Mouse (Mus musculus): ENCODE measurements around the gene Rgs3. TPM values are rescaled to one million over a fixed set of nuclear protein-coding genes. Genes with fewer than 3 reads are reported as not detected.

Rgs3 gene
- polyA plus RNA-seq, 1 experiment from 2014 or later: 56.9 TPM

DNA sequence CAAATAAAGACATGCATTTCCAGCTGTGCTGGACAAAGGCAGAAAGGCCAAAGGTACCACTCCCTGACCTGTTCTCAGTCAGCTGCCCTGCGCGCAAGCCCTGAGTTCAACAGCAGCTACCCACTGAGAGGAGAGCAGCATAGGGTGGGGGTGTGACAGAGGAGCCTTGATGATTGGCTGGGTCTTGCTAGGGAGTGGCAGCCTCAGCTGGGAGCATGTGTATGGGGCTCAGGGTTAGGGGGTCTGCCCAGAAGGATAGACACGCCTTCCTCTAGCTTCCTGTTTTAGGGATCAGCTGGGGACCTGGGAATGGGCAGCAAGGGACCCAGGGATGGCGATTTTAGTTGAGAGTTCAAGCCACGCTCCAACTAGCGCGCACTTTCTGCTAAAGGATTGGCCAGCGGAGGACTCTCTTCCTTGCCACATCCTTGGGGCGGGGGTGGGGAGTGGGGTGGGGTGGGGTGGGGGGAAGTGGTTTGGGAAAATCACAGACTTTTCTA is 113.9 kb downstream of the Rgs3 start:
- peak; percentile 50 for ATAC-seq (replicated peaks; ENCODE audit: low FRiP score)
- H3K27ac ChIP-seq: peak overlapping the region; percentile 64

DNA sequence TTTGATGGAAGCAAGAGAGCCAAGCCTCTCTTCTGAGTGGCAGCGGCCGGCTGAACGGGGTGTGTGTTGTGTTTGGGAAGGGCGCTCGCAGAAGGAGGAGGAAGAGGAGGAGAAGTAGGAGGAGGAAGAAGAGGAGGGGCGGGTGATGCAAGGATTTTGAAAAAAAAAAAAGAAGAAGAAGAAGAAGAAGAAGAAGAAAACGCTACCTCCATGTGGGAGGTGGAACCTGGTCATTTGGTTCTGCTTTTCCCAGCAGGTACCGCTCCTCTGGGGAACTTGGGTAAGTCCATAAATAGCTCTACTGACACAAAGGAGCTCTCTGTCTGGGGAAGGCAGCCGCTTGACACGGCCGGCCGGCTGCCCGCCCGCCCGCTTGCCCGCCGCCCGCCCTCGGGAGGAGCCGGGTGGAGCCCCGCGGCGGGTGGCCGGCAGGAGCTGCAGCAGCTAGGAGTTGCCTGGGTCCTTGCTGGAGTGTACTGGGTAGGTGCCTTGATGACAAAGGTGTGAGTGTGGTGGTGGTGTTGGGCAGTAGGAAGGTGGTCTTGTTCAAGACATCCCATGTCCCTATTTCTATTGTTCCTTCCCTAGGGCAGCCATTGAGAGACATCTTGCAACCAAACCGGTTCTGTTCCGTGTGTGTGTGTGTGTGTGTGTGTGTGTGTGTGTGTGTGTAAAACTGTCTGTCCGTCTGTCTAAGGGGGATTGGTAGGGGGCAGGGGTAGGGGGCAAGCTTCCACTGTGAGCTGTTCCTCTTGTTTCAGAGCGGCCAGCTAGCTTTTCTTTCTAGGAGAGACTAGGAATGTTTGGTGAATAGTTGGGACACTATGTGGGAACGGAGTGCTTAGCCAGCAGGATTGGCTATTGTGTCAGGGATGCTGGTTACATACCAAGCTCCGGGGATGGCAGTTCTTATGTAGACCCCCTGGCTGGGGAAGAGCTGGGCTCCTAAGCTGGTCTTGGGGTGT is 114.7 kb downstream of the Rgs3 start:
- Histone ChIP-seq H3K9ac (peak overlapping the region; percentile 51), H3K27ac (peak overlapping the region; percentile 64), H3K36me3 (peaks cover 10% of the 10 kb centered on the region; the same call in 1 of the 2 replicates), H3K4me2 (peak overlapping the region; percentile 65), H3K9me3 (replicated peaks) (no peaks in the 10 kb centered on the region), H3K27me3 (no peaks in the 10 kb centered on the region), H3K4me1 (peaks cover 70% of the 10 kb centered on the region), H3K4me3 (replicated peaks) (peak overlapping the region; percentile 56)
- ATAC-seq (replicated peaks; ENCODE audit: low FRiP score): peak; percentile 65
- WGBS: 5% methylated on average over 30 of the region's 30 CpGs

More for the DNA sequence above, 113.9 kb downstream of the Rgs3 start:
- Histone ChIP-seq H3K4me3 (replicated peaks) (peak overlapping the region; percentile 56), H3K9me3 (replicated peaks) (no peaks in the 10 kb centered on the region), H3K4me1 (peaks cover 77% of the 10 kb centered on the region), H3K36me3 (peaks cover 7% of the 10 kb centered on the region; the same call in 1 of the 2 replicates), H3K9ac (peak overlapping the region; percentile 51), H3K27me3 (no peaks in the 10 kb centered on the region), H3K4me2 (peak overlapping the region; percentile 65)
- WGBS: 11% methylated on average over 9 of the region's 9 CpGs

DNA sequence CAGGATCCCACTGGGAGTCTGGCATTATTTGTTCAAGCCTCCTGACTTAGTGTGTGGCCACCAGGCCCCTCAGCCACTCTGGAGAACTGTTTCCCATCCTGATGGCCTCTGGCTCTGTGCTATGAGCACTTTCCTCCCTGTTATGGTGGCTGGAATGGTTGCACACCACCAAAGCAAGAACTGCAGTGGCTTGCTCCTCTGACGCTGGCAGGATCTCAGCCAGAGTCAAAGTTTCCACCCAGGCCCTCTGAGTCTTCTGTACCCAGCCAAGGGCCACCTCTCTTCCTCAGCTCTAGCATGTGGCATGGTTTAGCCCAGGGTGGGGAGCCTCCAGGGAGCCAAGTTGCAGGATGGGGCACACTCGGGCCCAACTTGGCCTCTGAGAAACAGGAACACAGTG is 115.7 kb downstream of the Rgs3 start:
- H3K27me3 ChIP-seq: no peaks in the 10 kb centered on the region
- ATAC-seq (replicated peaks; ENCODE audit: low FRiP score): no peak
- peak overlapping the region; percentile 65 for H3K4me2 ChIP-seq
- H3K9me3 ChIP-seq (replicated peaks): no peaks in the 10 kb centered on the region
- peaks cover 60% of the 10 kb centered on the region for H3K4me1 ChIP-seq
- no peak overlapping the region for H3K9ac ChIP-seq
- peak overlapping the region; percentile 56 for H3K4me3 ChIP-seq (replicated peaks)
- H3K36me3 ChIP-seq: peaks cover 12% of the 10 kb centered on the region
- no peak overlapping the region for H3K27ac ChIP-seq
- 81% methylated on average over 2 of the region's 2 CpGs for WGBS

DNA sequence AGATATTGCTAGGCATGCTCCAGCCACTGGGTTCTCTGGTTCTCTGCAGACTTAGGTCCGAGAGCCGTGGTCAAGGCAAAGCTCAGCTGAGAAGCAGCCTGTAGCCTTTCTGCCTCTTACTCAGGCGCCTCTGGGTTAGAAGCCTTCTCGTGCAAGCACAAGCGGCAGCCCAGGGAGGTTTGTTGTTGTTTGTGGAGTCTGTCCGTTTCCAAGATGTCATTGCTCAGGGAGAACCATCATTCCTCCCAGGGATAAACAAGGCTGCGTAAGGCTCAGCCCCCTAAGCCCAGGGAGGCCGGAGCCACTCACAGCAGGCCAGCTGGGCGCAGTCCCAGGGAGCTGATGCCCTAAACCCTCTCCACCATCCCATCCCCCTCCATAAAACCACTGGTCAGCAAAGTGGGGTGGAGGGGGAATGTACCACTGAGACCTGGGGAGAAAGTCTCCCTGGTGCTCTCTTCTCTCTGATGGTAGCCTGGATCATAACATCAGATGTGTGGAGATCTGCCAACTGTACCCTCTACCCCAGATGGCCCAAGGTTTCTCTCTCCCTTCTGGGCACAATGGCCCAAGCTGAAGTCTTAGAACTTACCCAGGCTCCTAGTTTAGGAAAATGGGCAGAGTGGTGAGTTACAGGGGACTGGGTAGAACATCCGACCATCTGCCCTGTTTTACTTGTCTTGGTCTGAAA is 117.5 kb downstream of the Rgs3 start:
- H3K9me3 ChIP-seq (replicated peaks): no peaks in the 10 kb centered on the region
- WGBS: 58% methylated on average over 10 of the region's 10 CpGs
- peaks cover 59% of the 10 kb centered on the region for H3K4me1 ChIP-seq
- 0 out of 2 replicates have a peak overlapping the region, but pooled peaks have one; percentile 27 for H3K27ac ChIP-seq
- peak overlapping the region; percentile 19 for H3K4me2 ChIP-seq
- H3K9ac ChIP-seq: no peak overlapping the region
- H3K27me3 ChIP-seq: no peaks in the 10 kb centered on the region
- no peak overlapping the region for H3K4me3 ChIP-seq (replicated peaks)
- H3K36me3 ChIP-seq: peaks cover 20% of the 10 kb centered on the region
- ATAC-seq (replicated peaks; ENCODE audit: low FRiP score): no peak

DNA sequence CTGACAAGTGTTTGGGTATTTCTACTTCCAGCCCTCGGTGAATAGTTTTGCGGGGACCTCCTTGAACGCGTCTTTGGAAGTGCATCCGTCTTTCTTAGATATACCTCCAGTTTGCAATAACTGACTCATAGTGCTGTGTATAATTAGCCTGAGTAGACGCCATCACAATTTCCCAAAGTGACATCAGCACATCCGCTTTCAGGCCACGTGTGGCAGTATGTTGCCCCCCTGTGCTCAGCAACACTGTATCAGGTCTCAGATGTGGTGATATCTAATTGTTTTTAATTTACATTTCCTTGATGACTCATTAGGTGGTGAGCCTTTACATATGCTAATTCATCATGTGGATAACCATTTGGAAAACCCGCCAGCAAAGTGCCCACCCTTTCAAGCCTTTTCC is 119.5 kb downstream of the Rgs3 start:
- WGBS: 87% methylated on average over 9 of the region's 9 CpGs

DNA sequence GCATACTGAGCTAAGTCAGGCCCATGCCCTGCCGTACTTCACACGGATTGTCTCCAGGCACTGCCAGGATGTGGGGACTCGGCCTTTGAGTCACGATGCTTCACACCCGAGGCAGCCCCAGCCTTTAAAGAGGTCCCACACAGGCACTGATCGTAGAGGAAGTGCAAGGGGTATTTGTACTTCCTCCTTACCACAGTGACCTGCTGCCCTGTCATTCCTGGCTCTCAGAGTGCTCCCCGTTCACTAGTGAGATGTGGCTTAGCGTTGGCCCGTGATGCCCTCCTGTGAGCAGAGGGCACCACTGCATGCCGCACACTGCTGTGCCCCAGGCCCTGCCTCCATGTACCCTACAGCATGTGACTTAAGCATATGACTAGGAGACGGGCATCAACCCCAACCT is 121.8 kb downstream of the Rgs3 start:
- Histone ChIP-seq H3K9me3 (replicated peaks) (no peaks in the 10 kb centered on the region), H3K4me2 (no peak overlapping the region), H3K36me3 (peaks cover 20% of the 10 kb centered on the region), H3K4me1 (peaks cover 37% of the 10 kb centered on the region), H3K27ac (no peak overlapping the region), H3K27me3 (no peaks in the 10 kb centered on the region), H3K4me3 (replicated peaks) (no peak overlapping the region), H3K9ac (no peak overlapping the region)
- 75% methylated on average over 11 of the region's 11 CpGs for WGBS
- no peak for ATAC-seq (replicated peaks; ENCODE audit: low FRiP score)

More for the DNA sequence above, 119.5 kb downstream of the Rgs3 start:
- Histone ChIP-seq H3K9ac (no peak overlapping the region), H3K36me3 (peaks cover 20% of the 10 kb centered on the region), H3K4me2 (no peak overlapping the region), H3K27ac (no peak overlapping the region), H3K4me1 (peaks cover 48% of the 10 kb centered on the region), H3K4me3 (replicated peaks) (no peak overlapping the region), H3K9me3 (replicated peaks) (no peaks in the 10 kb centered on the region), H3K27me3 (no peaks in the 10 kb centered on the region)
- no peak for ATAC-seq (replicated peaks; ENCODE audit: low FRiP score)

DNA sequence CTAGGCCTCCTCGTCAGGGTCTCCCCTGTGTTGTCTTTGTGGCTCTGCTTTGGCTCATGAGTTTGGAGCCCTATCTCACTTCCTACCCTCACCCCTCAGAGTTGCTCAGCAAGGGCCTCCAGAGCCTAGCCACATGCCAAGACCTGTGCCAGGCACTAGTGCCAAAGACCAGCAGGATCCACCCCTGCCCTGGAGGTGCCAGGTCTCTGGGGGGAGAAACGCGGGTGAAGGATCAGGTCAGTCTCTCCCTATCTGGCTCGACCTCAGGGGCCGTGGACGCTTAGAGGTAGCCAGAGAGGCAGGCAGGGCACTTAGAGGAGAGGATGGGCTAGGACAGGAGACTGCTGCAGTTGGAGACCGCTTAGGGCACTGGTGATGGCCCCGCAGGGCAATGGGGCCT is 122.7 kb downstream of the Rgs3 start:
- H3K4me2 ChIP-seq: no peak overlapping the region
- H3K4me1 ChIP-seq: peaks cover 34% of the 10 kb centered on the region
- H3K4me3 ChIP-seq (replicated peaks): no peak overlapping the region
- no peaks in the 10 kb centered on the region for H3K27me3 ChIP-seq
- peaks cover 20% of the 10 kb centered on the region for H3K36me3 ChIP-seq
- no peak overlapping the region for H3K27ac ChIP-seq
- no peaks in the 10 kb centered on the region for H3K9me3 ChIP-seq (replicated peaks)
- H3K9ac ChIP-seq: no peak overlapping the region
- 82% methylated on average over 8 of the region's 8 CpGs for WGBS
- no peak for ATAC-seq (replicated peaks; ENCODE audit: low FRiP score)

DNA sequence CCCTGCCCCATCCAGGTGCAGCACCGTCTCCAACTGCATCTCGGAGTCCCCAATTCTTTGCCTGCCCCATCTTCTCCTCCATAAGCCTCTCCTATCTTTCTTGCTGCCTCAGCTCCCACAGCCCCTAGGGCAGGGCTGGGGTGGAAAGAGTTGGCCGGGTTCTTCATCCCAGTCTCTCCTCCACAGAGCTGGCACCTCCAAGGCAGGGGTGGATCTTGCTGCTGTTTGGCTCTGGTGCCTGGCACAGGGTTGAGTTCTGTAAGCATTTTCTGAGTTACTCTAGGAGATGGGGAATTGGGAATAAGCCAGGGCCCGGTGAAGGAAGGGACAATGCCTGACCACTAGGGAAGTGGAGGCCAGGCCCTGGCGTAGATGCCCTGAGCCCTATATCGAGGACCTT is 123.5 kb downstream of the Rgs3 start:
- Histone ChIP-seq H3K4me1 (peaks cover 28% of the 10 kb centered on the region), H3K27ac (no peak overlapping the region), H3K9me3 (replicated peaks) (no peaks in the 10 kb centered on the region), H3K36me3 (peaks cover 28% of the 10 kb centered on the region), H3K4me3 (replicated peaks) (no peak overlapping the region), H3K4me2 (no peak overlapping the region), H3K27me3 (no peaks in the 10 kb centered on the region), H3K9ac (no peak overlapping the region)
- ATAC-seq (replicated peaks; ENCODE audit: low FRiP score): no peak
- WGBS: 88% methylated on average over 6 of the region's 6 CpGs

DNA sequence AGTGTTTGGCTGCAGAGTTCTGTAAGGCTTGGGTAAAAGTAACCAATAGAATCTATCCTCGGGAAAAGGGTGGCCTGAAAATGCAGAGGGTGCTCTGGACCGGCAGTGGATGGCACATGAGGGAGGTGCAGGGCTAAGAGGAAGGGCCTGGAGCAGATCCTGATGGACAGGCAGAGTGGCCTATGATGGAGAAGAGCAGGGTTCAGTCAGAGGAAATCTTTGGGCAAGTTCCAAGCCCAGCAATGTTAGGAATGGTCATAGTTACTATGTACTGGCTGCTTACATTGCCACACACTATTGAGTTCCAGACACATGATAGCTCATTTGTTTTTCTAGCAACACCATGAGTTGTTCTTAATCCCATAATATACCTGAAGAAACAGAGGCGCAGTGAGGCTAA is 124.7 kb downstream of the Rgs3 start:
- H3K4me3 ChIP-seq (replicated peaks): no peak overlapping the region
- WGBS: 68% methylated on average over 3 of the region's 3 CpGs
- H3K36me3 ChIP-seq: peaks cover 24% of the 10 kb centered on the region
- peaks cover 27% of the 10 kb centered on the region for H3K4me1 ChIP-seq
- H3K27me3 ChIP-seq: no peaks in the 10 kb centered on the region
- H3K9me3 ChIP-seq (replicated peaks): no peaks in the 10 kb centered on the region
- no peak for ATAC-seq (replicated peaks; ENCODE audit: low FRiP score)
- no peak overlapping the region for H3K9ac ChIP-seq
- H3K4me2 ChIP-seq: no peak overlapping the region
- H3K27ac ChIP-seq: no peak overlapping the region

DNA sequence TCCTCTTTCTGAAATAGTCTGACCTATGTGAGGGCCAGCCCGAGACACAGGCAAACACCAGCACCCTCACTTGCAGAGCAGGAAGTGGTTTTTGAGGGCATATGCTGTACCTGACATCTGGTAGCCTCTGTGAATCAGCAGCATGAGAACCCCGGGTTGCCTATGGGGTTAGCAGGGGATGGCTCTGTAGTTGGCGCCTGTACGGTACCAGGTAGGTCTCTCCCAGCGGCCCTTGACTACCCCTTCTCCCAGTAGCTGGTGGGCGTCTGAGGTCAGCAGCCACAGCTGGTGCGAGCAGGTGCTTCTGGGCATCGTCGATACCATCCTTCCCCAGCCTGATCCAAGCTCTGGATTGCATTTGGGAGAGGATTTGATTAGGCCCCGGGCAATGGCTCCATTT is 125.6 kb downstream of the Rgs3 start:
- peaks cover 23% of the 10 kb centered on the region for H3K36me3 ChIP-seq
- no peak overlapping the region for H3K4me2 ChIP-seq
- no peaks in the 10 kb centered on the region for H3K27me3 ChIP-seq
- ATAC-seq (replicated peaks; ENCODE audit: low FRiP score): no peak
- H3K9ac ChIP-seq: no peak overlapping the region
- H3K4me1 ChIP-seq: peaks cover 27% of the 10 kb centered on the region
- H3K9me3 ChIP-seq (replicated peaks): no peaks in the 10 kb centered on the region
- 0 out of 2 replicates have a peak overlapping the region, but pooled peaks have one; percentile 18 for H3K27ac ChIP-seq
- 80% methylated on average over 10 of the region's 10 CpGs for WGBS
- H3K4me3 ChIP-seq (replicated peaks): no peak overlapping the region

DNA sequence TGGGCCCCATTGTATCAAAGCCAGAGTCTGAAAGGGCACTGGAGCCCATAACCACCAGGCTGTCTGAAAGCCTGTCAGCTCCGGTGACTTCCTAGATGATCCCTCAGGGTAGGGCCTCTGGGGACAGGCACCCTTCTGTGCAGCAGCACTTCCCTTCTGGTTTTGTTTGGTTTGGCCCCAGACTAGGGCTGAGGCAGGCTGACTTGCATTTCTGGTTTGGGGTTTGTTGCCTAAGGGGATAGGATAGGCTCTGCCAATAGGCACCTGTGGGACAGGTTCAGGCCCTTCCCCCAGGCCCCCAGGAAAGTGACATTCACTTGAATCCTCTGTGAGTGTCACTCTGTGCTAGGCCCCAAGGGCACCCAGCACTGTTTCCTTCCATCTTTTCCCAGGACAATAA is 127.1 kb downstream of the Rgs3 start:
- H3K27ac ChIP-seq: peak overlapping the region; percentile 27; the same call in 1 of the 2 replicates
- WGBS: 33% methylated on average over 1 of the region's 1 CpGs
- ATAC-seq (replicated peaks; ENCODE audit: low FRiP score): no peak

DNA sequence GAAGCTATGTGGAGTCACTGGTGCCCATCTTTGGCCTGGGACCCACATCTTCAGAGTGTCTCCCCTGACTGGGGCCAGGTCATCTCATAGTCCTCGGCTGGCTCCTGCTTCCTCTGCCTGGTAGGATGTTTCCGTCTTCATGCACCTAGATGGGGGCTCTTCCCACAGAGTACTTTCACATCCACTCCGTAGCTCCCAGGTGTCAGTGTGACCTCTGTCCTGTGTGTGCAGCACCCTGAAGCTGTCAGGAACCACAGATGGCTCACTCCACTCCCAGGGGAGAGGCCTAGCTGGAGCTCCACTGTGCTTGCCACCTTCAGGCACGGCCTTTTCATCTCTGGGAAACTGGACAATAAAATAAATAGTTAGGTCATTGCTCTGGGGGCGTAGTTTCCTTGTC is 128.5 kb downstream of the Rgs3 start:
- Histone ChIP-seq H3K4me1 (peaks cover 41% of the 10 kb centered on the region), H3K9ac (no peak overlapping the region), H3K4me3 (replicated peaks) (no peak overlapping the region), H3K27me3 (no peaks in the 10 kb centered on the region), H3K27ac (no peak overlapping the region), H3K9me3 (replicated peaks) (no peaks in the 10 kb centered on the region), H3K36me3 (peaks cover 37% of the 10 kb centered on the region), H3K4me2 (no peak overlapping the region)
- no peak for ATAC-seq (replicated peaks; ENCODE audit: low FRiP score)
- 69% methylated on average over 5 of the region's 5 CpGs for WGBS

More for the DNA sequence above, 127.1 kb downstream of the Rgs3 start:
- H3K9ac ChIP-seq: no peak overlapping the region
- no peaks in the 10 kb centered on the region for H3K9me3 ChIP-seq (replicated peaks)
- no peak overlapping the region for H3K4me3 ChIP-seq (replicated peaks)
- H3K36me3 ChIP-seq: peaks cover 23% of the 10 kb centered on the region
- no peaks in the 10 kb centered on the region for H3K27me3 ChIP-seq
- H3K4me2 ChIP-seq: no peak overlapping the region
- H3K4me1 ChIP-seq: peaks cover 31% of the 10 kb centered on the region

All from kidney, embryonic 15.5 days (tissue).